Mouse (Mus musculus): ENCODE results near the gene Tigd2.

DNA sequence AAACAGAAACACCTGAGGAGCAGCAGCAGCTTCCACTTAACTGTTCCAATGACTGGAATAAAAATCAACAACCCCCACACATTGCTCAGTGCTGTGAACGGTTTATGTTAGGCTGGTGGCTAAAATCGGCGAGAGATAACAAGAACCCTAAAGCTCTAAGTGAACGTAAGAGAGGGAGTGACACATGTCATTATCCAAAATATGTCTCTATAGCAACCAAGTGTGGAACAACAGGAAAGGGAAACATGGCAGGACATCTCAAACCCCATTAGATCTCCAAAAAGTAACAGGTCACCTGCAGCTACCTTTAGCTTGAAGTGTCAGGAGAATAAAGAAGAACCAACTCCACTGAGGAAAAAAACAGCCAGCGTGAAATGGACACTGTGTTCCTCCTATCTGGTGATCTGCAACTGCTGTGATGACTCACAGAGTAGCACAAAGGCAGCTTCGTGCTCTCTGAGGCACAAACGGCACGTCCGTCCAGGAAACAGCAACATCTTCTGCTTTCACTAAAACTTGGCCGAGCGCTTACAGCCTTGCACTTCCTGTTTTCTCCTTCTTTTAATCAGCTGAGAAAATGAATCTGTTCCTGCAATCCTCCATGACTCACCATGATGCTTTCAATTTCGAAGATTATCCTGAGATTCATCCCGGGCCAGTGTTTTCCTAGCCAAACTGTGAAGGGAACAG, 23.5 kb upstream of the Tigd2 start:
- TF ChIP-seq CTCF (IDR thresholded peaks at IDR 0.05) (no peak), POLR2A (IDR thresholded peaks at IDR 0.05; ENCODE audit: insufficient read depth, low read depth, low read length) (no peak), EP300 (IDR thresholded peaks at IDR 0.05; ENCODE audit: insufficient read depth, low read depth, low read length) (no peak)
